Mouse (Mus musculus): ENCODE data around the gene Proca1. TPM values are rescaled to one million over a fixed set of nuclear protein-coding genes. Genes with fewer than 3 reads are reported as not detected.
A peak's percentile ranks its signal among the peaks of the same experiment; 100 is the strongest.

Proca1 gene
- polyA plus RNA-seq (2014; fragmentation: Nextera tagmentation; extraction: Ambion mirVana), result 2.4 and 2.7 TPM in 2 replicates

DNA sequence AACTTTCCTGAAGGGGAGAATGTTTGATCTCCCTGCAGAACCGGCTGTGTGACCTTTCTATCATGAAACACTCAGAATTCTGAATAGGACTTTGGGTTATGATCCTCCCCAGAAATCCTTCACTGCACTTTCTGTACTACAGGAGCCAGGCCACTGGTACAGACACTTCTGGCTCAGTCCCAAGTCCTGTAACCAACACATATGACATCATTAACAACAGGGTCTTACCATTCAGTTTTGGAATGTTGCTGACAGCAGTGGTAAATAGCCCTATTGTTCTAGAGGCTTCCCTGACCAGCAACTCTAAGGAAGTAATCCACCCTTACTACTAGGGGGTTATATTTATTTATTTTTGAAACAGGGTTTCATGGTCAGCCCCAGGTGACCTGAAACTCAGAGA is at the start of gene Proca1:
Proca1 (plus strand) TSS at position 280 of the 400 bp plus-strand sequence.
- 64% methylated on average over 1 of the region's 1 CpGs for WGBS
- H3K27me3 ChIP-seq (replicated peaks; ENCODE audit: control insufficient read depth, insufficient read depth, low read length), result no peaks in the 10 kb centered on the region

GRCm38 (mm10) chr11:78143520-78143919 is 49.7 kb upstream of the Proca1 start:
- H3K36me3 ChIP-seq (ENCODE audit: control insufficient read depth, insufficient read depth, low read length), result peaks cover 51% of the 10 kb centered on the region
- DNase-seq (ENCODE audit: low spot score) (no peak), ATAC-seq (ENCODE audit: low read depth) (no peak)
- no peaks in the 10 kb centered on the region for H3K27me3 ChIP-seq (replicated peaks; ENCODE audit: control insufficient read depth, insufficient read depth, low read length)
- no peaks in the 10 kb centered on the region for H3K4me1 ChIP-seq (ENCODE audit: control insufficient read depth, insufficient read depth, low read length)
- no peak overlapping the region for H3K27ac ChIP-seq (replicated peaks; ENCODE audit: low read depth, low read length)
- no peak overlapping the region for H3K9ac ChIP-seq (ENCODE audit: low read depth, low read length)
- no peak overlapping the region for H3K4me3 ChIP-seq (ENCODE audit: low read depth, low read length)
- no peaks in the 10 kb centered on the region for H3K9me3 ChIP-seq (ENCODE audit: control insufficient read depth, low read length)
- WGBS, result 87% methylated on average over 2 of the region's 2 CpGs
- H3K4me2 ChIP-seq (ENCODE audit: low read depth, low read length), result no peak overlapping the region

More for the DNA sequence above, at the start of gene Proca1:
- H3K9me3 ChIP-seq (ENCODE audit: control insufficient read depth, low read length), result no peaks in the 10 kb centered on the region
- ATAC-seq (ENCODE audit: low read depth) (no peak), DNase-seq (ENCODE audit: low spot score) (no peak)
- H3K27ac ChIP-seq (replicated peaks; ENCODE audit: low read depth, low read length), result no peak within 1 kb of the TSS
- H3K4me1 ChIP-seq (ENCODE audit: control insufficient read depth, insufficient read depth, low read length), result peaks cover 14% of the 10 kb centered on the region
- peak within 1 kb of the TSS; percentile 61 for H3K4me2 ChIP-seq (ENCODE audit: low read depth, low read length)
- peak within 1 kb of the TSS; percentile 52 for H3K4me3 ChIP-seq (ENCODE audit: low read depth, low read length)
- peaks cover 33% of the 10 kb centered on the region for H3K36me3 ChIP-seq (ENCODE audit: control insufficient read depth, insufficient read depth, low read length)
- 0 out of 2 replicates have a peak within 1 kb of the TSS, but pooled peaks have one; percentile 44 for H3K9ac ChIP-seq (ENCODE audit: low read depth, low read length)

DNA sequence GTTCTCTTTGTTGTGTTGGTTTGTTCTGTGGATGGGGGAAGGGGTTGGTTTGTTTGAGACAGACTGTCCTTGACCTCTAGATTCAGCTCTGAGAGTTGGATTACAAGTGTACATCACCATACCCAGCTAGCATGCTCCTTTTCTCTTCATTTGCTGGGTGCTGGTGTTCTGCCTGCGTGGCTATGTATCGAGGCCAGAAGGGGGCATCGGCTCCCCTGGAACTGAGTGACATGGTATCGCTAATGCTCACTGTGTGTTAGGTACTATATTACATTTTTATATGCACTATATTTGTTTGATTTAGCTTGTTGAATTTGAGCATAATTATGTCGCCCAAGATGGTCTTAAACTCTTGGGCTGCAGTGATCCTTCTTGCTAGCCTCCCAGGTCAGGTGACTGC is 47.0 kb upstream of the Proca1 start:
- Histone ChIP-seq H3K27me3 (replicated peaks; ENCODE audit: control insufficient read depth, insufficient read depth, low read length) (no peaks in the 10 kb centered on the region), H3K4me1 (ENCODE audit: control insufficient read depth, insufficient read depth, low read length) (no peaks in the 10 kb centered on the region), H3K4me2 (ENCODE audit: low read depth, low read length) (no peak overlapping the region), H3K36me3 (ENCODE audit: control insufficient read depth, insufficient read depth, low read length) (peaks cover 74% of the 10 kb centered on the region), H3K27ac (replicated peaks; ENCODE audit: low read depth, low read length) (peak overlapping the region; percentile 61), H3K4me3 (ENCODE audit: low read depth, low read length) (no peak overlapping the region), H3K9me3 (ENCODE audit: control insufficient read depth, low read length) (no peaks in the 10 kb centered on the region), H3K9ac (ENCODE audit: low read depth, low read length) (no peak overlapping the region)
- WGBS, result 75% methylated on average over 5 of the region's 5 CpGs
- ATAC-seq (ENCODE audit: low read depth) (no peak), DNase-seq (ENCODE audit: low spot score) (no peak)

DNA sequence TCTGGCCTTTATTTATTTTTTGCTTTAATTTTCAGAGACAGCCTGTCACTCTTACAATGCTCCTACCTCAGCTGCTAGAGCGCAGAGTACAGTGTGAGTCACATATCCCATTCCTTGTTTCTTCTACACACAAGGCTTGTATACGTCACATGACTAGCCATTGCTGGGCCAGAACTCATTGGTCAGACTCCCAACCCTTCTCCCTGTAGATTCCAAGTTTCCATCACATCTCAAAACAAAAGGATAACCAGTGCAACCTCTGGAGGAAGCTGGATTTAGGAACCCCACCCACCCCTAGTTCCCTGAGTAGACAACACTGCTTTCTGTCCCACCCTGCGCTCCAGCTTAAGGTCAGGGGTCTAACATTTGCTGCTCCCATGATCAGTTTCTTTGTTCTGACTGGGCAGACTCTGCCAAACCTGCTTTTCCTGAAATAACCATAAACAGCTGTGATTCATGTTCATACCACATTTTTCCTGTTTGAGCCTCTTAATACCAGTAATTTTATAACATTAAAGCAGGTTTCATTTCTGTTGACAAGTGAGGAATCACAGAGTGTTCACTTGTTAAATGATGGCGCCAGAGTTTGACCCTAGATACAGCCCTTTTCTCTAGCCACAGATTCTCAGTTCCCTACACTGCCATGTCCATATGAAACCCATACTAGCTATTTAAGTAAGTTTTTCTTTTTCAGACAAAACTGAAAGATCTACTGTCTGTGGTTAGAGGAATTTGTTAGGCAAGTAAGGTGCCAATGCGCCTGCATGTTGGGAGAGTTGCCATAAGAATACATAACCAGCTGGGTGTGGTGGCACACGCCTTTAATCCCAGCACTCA is 46.3 kb upstream of the Proca1 start:
- Histone ChIP-seq H3K9me3 (ENCODE audit: control insufficient read depth, low read length) (no peaks in the 10 kb centered on the region), H3K4me3 (ENCODE audit: low read depth, low read length) (no peak overlapping the region), H3K9ac (ENCODE audit: low read depth, low read length) (no peak overlapping the region; the same call in 1 of the 2 replicates), H3K4me2 (ENCODE audit: low read depth, low read length) (no peak overlapping the region), H3K4me1 (ENCODE audit: control insufficient read depth, insufficient read depth, low read length) (no peaks in the 10 kb centered on the region), H3K27ac (replicated peaks; ENCODE audit: low read depth, low read length) (peak overlapping the region; percentile 61), H3K36me3 (ENCODE audit: control insufficient read depth, insufficient read depth, low read length) (peaks cover 75% of the 10 kb centered on the region), H3K27me3 (replicated peaks; ENCODE audit: control insufficient read depth, insufficient read depth, low read length) (no peaks in the 10 kb centered on the region)
- peak; percentile 74; the same call in 1 of the 2 replicates for ATAC-seq (ENCODE audit: low read depth)
- DNase-seq (ENCODE audit: low spot score), result peak; percentile 47
- 75% methylated on average over 6 of the region's 6 CpGs for WGBS

- DNase-seq (ENCODE audit: low spot score), result no peak
- H3K4me3 ChIP-seq (ENCODE audit: low read depth, low read length), result no peak overlapping the region
- 0 out of 2 replicates have a peak, but pooled peaks cover 3% of the 10 kb centered on the region for H3K4me1 ChIP-seq (ENCODE audit: control insufficient read depth, insufficient read depth, low read length)
- no peak overlapping the region for H3K27ac ChIP-seq (replicated peaks; ENCODE audit: low read depth, low read length)
- H3K27me3 ChIP-seq (replicated peaks; ENCODE audit: control insufficient read depth, insufficient read depth, low read length), result no peaks in the 10 kb centered on the region
- no peak overlapping the region for H3K9ac ChIP-seq (ENCODE audit: low read depth, low read length)
- H3K36me3 ChIP-seq (ENCODE audit: control insufficient read depth, insufficient read depth, low read length), result peaks cover 76% of the 10 kb centered on the region
- WGBS, result 57% methylated on average over 1 of the region's 1 CpGs
- ATAC-seq (ENCODE audit: low read depth), result no peak
- H3K9me3 ChIP-seq (ENCODE audit: control insufficient read depth, low read length), result no peaks in the 10 kb centered on the region
- no peak overlapping the region for H3K4me2 ChIP-seq (ENCODE audit: low read depth, low read length)
Observed at GRCm38 (mm10) chr11:78151161-78151560, 42.0 kb upstream of the Proca1 start.

- DNase-seq (ENCODE audit: low spot score), result peak; percentile 53
Observed at GRCm38 (mm10) chr11:78152299-78153231, 40.6 kb upstream of the Proca1 start.

GRCm38 (mm10) chr11:78153778-78154177 is 39.4 kb upstream of the Proca1 start:
- Histone ChIP-seq H3K9ac (ENCODE audit: low read depth, low read length) (no peak overlapping the region), H3K4me2 (ENCODE audit: low read depth, low read length) (no peak overlapping the region)
- no peak for ATAC-seq (ENCODE audit: low read depth)

More at GRCm38 (mm10) chr11:78152299-78153231, 40.6 kb upstream of the Proca1 start:
- 53% methylated on average over 7 of the region's 9 CpGs for WGBS
- H3K4me1 ChIP-seq (ENCODE audit: control insufficient read depth, insufficient read depth, low read length), result 0 out of 2 replicates have a peak, but pooled peaks cover 3% of the 10 kb centered on the region
- no peak overlapping the region for H3K4me2 ChIP-seq (ENCODE audit: low read depth, low read length)
- ATAC-seq (ENCODE audit: low read depth), result no peak
- no peaks in the 10 kb centered on the region for H3K27me3 ChIP-seq (replicated peaks; ENCODE audit: control insufficient read depth, insufficient read depth, low read length)
- no peak overlapping the region for H3K9ac ChIP-seq (ENCODE audit: low read depth, low read length)
- peaks cover 78% of the 10 kb centered on the region for H3K36me3 ChIP-seq (ENCODE audit: control insufficient read depth, insufficient read depth, low read length)
- peak overlapping the region; percentile 57 for H3K27ac ChIP-seq (replicated peaks; ENCODE audit: low read depth, low read length)
- H3K4me3 ChIP-seq (ENCODE audit: low read depth, low read length), result no peak overlapping the region
- H3K9me3 ChIP-seq (ENCODE audit: control insufficient read depth, low read length), result no peaks in the 10 kb centered on the region

DNA sequence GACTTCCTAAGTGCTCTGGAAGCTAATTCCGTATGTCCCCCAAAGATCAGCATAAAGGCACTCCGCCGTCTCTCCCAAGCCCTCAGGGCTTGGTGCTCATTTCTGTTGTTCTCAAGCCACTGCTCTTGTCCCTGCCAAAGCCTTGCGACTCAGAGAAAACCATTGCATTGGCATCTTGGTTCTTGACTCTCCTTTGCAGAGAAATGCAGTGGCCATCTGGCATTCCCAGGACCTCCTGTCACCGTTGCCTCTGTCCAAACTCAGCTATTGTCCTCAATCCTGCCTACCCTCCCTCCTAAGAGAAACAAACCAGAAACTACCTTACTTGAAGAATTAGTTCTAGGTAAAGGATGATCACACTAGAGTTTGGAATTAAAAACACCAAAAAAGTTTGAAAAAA is 37.5 kb upstream of the Proca1 start:
- 65% methylated on average over 5 of the region's 5 CpGs for WGBS
- no peak for ATAC-seq (ENCODE audit: low read depth)
- H3K27ac ChIP-seq (replicated peaks; ENCODE audit: low read depth, low read length), result no peak overlapping the region

More at GRCm38 (mm10) chr11:78153778-78154177, 39.4 kb upstream of the Proca1 start:
- Histone ChIP-seq H3K27ac (replicated peaks; ENCODE audit: low read depth, low read length) (no peak overlapping the region), H3K4me3 (ENCODE audit: low read depth, low read length) (no peak overlapping the region), H3K36me3 (ENCODE audit: control insufficient read depth, insufficient read depth, low read length) (peaks cover 82% of the 10 kb centered on the region), H3K4me1 (ENCODE audit: control insufficient read depth, insufficient read depth, low read length) (0 out of 2 replicates have a peak, but pooled peaks cover 6% of the 10 kb centered on the region), H3K27me3 (replicated peaks; ENCODE audit: control insufficient read depth, insufficient read depth, low read length) (no peaks in the 10 kb centered on the region), H3K9me3 (ENCODE audit: control insufficient read depth, low read length) (no peaks in the 10 kb centered on the region)
- 87% methylated on average over 13 of the region's 13 CpGs for WGBS
- no peak for DNase-seq (ENCODE audit: low spot score)

More for the DNA sequence above, 37.5 kb upstream of the Proca1 start:
- Histone ChIP-seq H3K9ac (ENCODE audit: low read depth, low read length) (no peak overlapping the region), H3K4me2 (ENCODE audit: low read depth, low read length) (no peak overlapping the region), H3K4me1 (ENCODE audit: control insufficient read depth, insufficient read depth, low read length) (0 out of 2 replicates have a peak, but pooled peaks cover 6% of the 10 kb centered on the region), H3K27me3 (replicated peaks; ENCODE audit: control insufficient read depth, insufficient read depth, low read length) (no peaks in the 10 kb centered on the region), H3K9me3 (ENCODE audit: control insufficient read depth, low read length) (no peaks in the 10 kb centered on the region), H3K4me3 (ENCODE audit: low read depth, low read length) (no peak overlapping the region), H3K36me3 (ENCODE audit: control insufficient read depth, insufficient read depth, low read length) (peaks cover 83% of the 10 kb centered on the region)
- no peak for DNase-seq (ENCODE audit: low spot score)
